Mouse (Mus musculus): ENCODE measurements around the gene Prkag2.

- TF ChIP-seq CTCF (IDR thresholded peaks at IDR 0.05; ENCODE audit: low read depth, low read length) (no peak), GATA1 (IDR thresholded peaks at IDR 0.05; ENCODE audit: borderline replicate concordance, low read length) (no peak), GATA2 (IDR thresholded peaks at IDR 0.05; ENCODE audit: borderline replicate concordance, low read depth, low read length) (no peak)
Measured at GRCm38 (mm10) chr5:25005532-25006129, 94.8 kb downstream of the Prkag2 start.

Measured in G1E (cell line).